Mouse (Mus musculus): ENCODE data around the gene Acbd5. TPM values are rescaled to one million over a fixed set of nuclear protein-coding genes. Genes with fewer than 3 reads are reported as not detected.
A peak's percentile ranks its signal among the peaks of the same experiment; 100 is the strongest.

Gene Acbd5
- polyA plus RNA-seq, 1 experiment from 2014 or later = 75.1 TPM

DNA sequence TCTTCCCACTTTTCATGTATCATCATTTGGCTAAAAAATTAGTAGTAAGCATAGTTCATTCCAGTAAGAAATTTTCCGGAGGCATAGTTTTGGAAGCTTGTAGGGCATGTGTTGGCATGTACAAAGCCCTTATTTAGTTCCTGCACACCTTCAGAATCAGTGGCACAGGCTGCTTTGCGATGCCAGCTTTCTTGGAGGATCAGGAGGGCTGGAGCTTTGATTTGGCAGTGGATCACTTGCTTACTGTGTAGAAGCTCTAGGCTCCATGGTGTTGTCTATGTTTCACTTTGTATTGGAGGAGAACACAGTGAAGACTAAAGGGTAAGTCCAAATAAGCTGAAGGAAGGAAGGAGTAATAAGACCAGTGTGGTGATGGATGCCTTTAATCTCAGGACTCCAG is 2.5 kb downstream of the Acbd5 start:
- H3K4me1 ChIP-seq = peaks cover 16% of the 10 kb centered on the region; the same call in 1 of the 2 replicates

DNA sequence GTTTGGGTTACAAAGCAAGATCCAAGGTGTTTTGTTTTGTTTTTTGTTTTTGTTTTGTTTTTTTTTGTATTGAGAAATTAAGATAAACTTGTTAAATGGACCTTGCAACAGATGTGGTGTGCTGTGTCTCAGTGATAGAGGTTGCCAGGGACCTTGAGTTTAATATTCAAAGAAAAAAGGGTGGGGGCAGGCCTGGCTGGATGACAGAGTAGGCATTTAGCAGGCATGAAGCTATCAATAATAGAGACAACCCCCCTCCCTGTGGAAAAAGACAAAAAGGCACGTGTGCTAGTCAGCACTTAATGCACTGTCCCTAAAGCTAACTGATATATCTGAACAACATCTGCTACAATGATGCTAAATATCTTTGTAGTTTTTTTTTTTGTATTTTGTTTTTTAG is 3.4 kb downstream of the Acbd5 start:
- H3K9ac ChIP-seq (replicated peaks) = no peak overlapping the region
- H3K4me3 ChIP-seq = no peak overlapping the region
- H3K4me1 ChIP-seq = peaks cover 16% of the 10 kb centered on the region; the same call in 1 of the 2 replicates
- no peak overlapping the region for H3K4me2 ChIP-seq (replicated peaks)
- no peak overlapping the region for H3K27ac ChIP-seq (replicated peaks)
- no peaks in the 10 kb centered on the region for H3K9me3 ChIP-seq
- 76% methylated on average over 1 of the region's 1 CpGs for WGBS
- no peaks in the 10 kb centered on the region for H3K27me3 ChIP-seq
- peaks cover 21% of the 10 kb centered on the region for H3K36me3 ChIP-seq
- ATAC-seq (replicated peaks) = no peak

More for the DNA sequence above, 2.5 kb downstream of the Acbd5 start:
- H3K27ac ChIP-seq (replicated peaks) = no peak overlapping the region
- no peak overlapping the region for H3K4me2 ChIP-seq (replicated peaks)
- WGBS = 96% methylated on average over 2 of the region's 2 CpGs
- no peaks in the 10 kb centered on the region for H3K9me3 ChIP-seq
- no peak overlapping the region for H3K4me3 ChIP-seq
- no peak overlapping the region for H3K9ac ChIP-seq (replicated peaks)
- no peaks in the 10 kb centered on the region for H3K27me3 ChIP-seq
- no peak for ATAC-seq (replicated peaks)
- H3K36me3 ChIP-seq = peaks cover 16% of the 10 kb centered on the region

- Histone ChIP-seq H3K27me3 (no peaks in the 10 kb centered on the region), H3K4me3 (no peak overlapping the region), H3K36me3 (peaks cover 53% of the 10 kb centered on the region), H3K9me3 (no peaks in the 10 kb centered on the region), H3K4me1 (0 out of 2 replicates have a peak, but pooled peaks cover 3% of the 10 kb centered on the region), H3K27ac (replicated peaks) (no peak overlapping the region), H3K9ac (replicated peaks) (no peak overlapping the region), H3K4me2 (replicated peaks) (no peak overlapping the region)
- ATAC-seq (replicated peaks) = no peak
These were observed 7.9 kb downstream of the Acbd5 start for GRCm38 (mm10) chr2:23075846-23076245.

DNA sequence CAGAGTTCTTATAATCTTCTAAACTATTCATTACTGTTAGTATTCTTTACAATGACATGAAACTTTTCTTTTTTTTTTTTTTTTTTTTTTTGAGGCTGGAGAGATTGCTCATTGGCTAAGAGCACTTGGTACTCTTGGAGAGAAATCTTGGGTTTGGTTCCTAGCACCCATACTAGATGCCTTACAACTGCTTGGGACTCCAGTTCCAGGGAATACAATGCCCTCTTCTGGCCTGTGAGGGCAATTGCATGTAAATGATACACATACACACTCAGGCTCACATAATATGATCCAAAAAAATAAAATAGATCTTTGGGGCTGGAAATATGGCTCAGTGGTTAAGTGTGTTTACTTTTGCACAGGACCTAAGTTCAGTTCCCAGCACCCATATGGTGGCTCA is 8.8 kb downstream of the Acbd5 start:
- H3K36me3 ChIP-seq = peaks cover 61% of the 10 kb centered on the region
- no peaks in the 10 kb centered on the region for H3K4me1 ChIP-seq
- no peaks in the 10 kb centered on the region for H3K27me3 ChIP-seq
- H3K9ac ChIP-seq (replicated peaks) = no peak overlapping the region
- no peaks in the 10 kb centered on the region for H3K9me3 ChIP-seq
- ATAC-seq (replicated peaks) = no peak
- no peak overlapping the region for H3K4me3 ChIP-seq
- H3K4me2 ChIP-seq (replicated peaks) = no peak overlapping the region
- no peak overlapping the region for H3K27ac ChIP-seq (replicated peaks)

GRCm38 (mm10) chr2:23077693-23078092 is 9.7 kb downstream of the Acbd5 start:
- no peak overlapping the region for H3K9ac ChIP-seq (replicated peaks)
- ATAC-seq (replicated peaks) = no peak
- H3K9me3 ChIP-seq = no peaks in the 10 kb centered on the region
- no peaks in the 10 kb centered on the region for H3K27me3 ChIP-seq
- 93% methylated on average over 5 of the region's 5 CpGs for WGBS
- H3K4me3 ChIP-seq = no peak overlapping the region
- no peak overlapping the region for H3K4me2 ChIP-seq (replicated peaks)
- H3K4me1 ChIP-seq = no peaks in the 10 kb centered on the region
- peaks cover 67% of the 10 kb centered on the region for H3K36me3 ChIP-seq
- no peak overlapping the region for H3K27ac ChIP-seq (replicated peaks)

- ATAC-seq (replicated peaks) = no peak
- no peaks in the 10 kb centered on the region for H3K4me1 ChIP-seq
- no peaks in the 10 kb centered on the region for H3K9me3 ChIP-seq
- no peak overlapping the region for H3K9ac ChIP-seq (replicated peaks)
- no peak overlapping the region for H3K27ac ChIP-seq (replicated peaks)
- 96% methylated on average over 2 of the region's 2 CpGs for WGBS
- no peaks in the 10 kb centered on the region for H3K27me3 ChIP-seq
- H3K36me3 ChIP-seq = peaks cover 71% of the 10 kb centered on the region
- no peak overlapping the region for H3K4me2 ChIP-seq (replicated peaks)
- H3K4me3 ChIP-seq = no peak overlapping the region
These were observed 10.6 kb downstream of the Acbd5 start for GRCm38 (mm10) chr2:23078588-23078987.

DNA sequence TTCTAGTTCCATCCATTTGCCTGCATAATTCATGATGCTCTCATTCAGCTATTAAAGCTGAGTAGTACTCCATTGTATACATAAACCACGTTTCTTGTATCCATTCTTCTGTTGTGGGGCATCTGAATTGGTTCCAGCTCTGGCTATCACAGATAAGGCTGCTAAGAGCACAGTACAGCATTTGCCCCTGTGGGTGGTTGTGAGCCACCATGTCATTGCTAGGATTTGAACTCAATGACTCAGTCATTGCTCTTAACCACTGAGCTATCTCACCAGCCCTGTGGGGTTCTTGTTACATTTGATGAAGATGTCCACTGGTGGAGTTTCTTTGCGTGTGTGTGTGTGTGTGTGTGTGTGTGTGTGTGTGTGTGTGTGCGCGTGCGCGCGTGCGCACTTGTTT is 16.6 kb downstream of the Acbd5 start:
- Histone ChIP-seq H3K4me3 (no peak overlapping the region), H3K9ac (replicated peaks) (no peak overlapping the region), H3K9me3 (no peaks in the 10 kb centered on the region), H3K27me3 (no peaks in the 10 kb centered on the region), H3K4me2 (replicated peaks) (no peak overlapping the region), H3K27ac (replicated peaks) (no peak overlapping the region), H3K4me1 (no peaks in the 10 kb centered on the region), H3K36me3 (peaks cover 61% of the 10 kb centered on the region)
- WGBS = 95% methylated on average over 8 of the region's 8 CpGs
- no peak for ATAC-seq (replicated peaks)

DNA sequence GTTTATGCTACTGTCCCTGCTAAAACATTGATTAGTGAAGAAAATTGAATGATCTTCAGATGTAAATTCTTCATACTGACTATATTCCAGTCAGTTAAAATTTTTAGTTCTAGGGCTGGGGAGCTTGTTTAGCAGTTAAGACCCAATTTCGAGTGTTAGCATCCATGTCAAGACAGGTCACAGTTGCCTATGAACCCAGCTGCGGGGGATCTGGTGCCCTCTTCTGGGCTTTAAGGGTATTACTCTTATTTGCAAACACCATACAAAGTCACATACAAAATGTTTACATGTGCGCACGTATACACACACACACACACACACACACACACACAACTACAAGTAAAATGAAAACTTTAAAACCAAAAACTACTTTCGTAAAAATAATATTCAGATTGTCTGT is 24.2 kb downstream of the Acbd5 start:
- Histone ChIP-seq H3K9ac (replicated peaks) (no peak overlapping the region), H3K9me3 (no peaks in the 10 kb centered on the region), H3K36me3 (peaks cover 73% of the 10 kb centered on the region), H3K4me2 (replicated peaks) (no peak overlapping the region), H3K27me3 (no peaks in the 10 kb centered on the region), H3K4me1 (no peaks in the 10 kb centered on the region), H3K27ac (replicated peaks) (no peak overlapping the region), H3K4me3 (no peak overlapping the region)
- 53% methylated on average over 5 of the region's 5 CpGs for WGBS
- ATAC-seq (replicated peaks) = peak; percentile 38; the same call in 1 of the 2 replicates

- Histone ChIP-seq H3K9ac (replicated peaks) (no peak overlapping the region), H3K36me3 (peaks cover 46% of the 10 kb centered on the region), H3K27ac (replicated peaks) (no peak overlapping the region), H3K4me1 (no peaks in the 10 kb centered on the region), H3K27me3 (no peaks in the 10 kb centered on the region), H3K4me2 (replicated peaks) (no peak overlapping the region), H3K4me3 (no peak overlapping the region), H3K9me3 (no peaks in the 10 kb centered on the region)
- no peak for ATAC-seq (replicated peaks)
These were observed 29.1 kb downstream of the Acbd5 start for GRCm38 (mm10) chr2:23097028-23097427.

GRCm38 (mm10) chr2:23102266-23102665 is 34.3 kb downstream of the Acbd5 start:
- H3K4me3 ChIP-seq = no peak overlapping the region
- peaks cover 20% of the 10 kb centered on the region for H3K36me3 ChIP-seq
- H3K4me2 ChIP-seq (replicated peaks) = no peak overlapping the region
- H3K9ac ChIP-seq (replicated peaks) = no peak overlapping the region
- H3K27ac ChIP-seq (replicated peaks) = no peak overlapping the region
- ATAC-seq (replicated peaks) = no peak
- H3K4me1 ChIP-seq = no peaks in the 10 kb centered on the region
- H3K27me3 ChIP-seq = no peaks in the 10 kb centered on the region
- no peaks in the 10 kb centered on the region for H3K9me3 ChIP-seq

GRCm38 (mm10) chr2:23119573-23119972 is 51.6 kb downstream of the Acbd5 start:
- no peak for ATAC-seq (replicated peaks)
- Histone ChIP-seq H3K36me3 (peaks cover 12% of the 10 kb centered on the region), H3K27ac (replicated peaks) (no peak overlapping the region), H3K9ac (replicated peaks) (no peak overlapping the region), H3K4me2 (replicated peaks) (no peak overlapping the region), H3K4me3 (no peak overlapping the region), H3K27me3 (no peaks in the 10 kb centered on the region), H3K9me3 (no peaks in the 10 kb centered on the region), H3K4me1 (no peaks in the 10 kb centered on the region)

DNA sequence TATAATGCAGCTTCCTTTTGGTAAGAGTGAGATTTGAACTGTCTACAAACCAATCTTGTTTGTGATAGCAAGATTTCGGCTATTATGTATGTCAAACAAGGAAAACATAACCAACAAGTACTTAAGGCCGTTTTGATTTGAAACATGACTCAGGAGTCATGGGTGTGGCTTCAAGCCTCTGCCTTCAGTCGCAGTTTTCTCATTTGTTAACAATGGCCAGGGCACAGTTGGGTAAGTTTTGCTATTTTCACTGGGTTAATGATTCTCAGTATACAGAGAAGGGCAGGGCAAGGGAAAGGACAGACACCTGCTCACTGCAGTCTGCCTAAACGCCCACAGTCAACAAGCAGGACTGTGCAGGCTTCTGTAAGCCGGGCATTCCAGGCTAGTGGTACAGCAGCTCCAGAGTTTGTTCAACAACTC is 87.2 kb downstream of the Acbd5 start:
- peak; percentile 12 for ATAC-seq (replicated peaks)
- Histone ChIP-seq H3K36me3 (no peaks in the 10 kb centered on the region), H3K27ac (replicated peaks) (peak overlapping the region; percentile 97; the same call in 1 of the 2 replicates), H3K9me3 (no peaks in the 10 kb centered on the region), H3K9ac (replicated peaks) (peak overlapping the region; percentile 76), H3K4me1 (peaks cover 41% of the 10 kb centered on the region), H3K4me3 (peak overlapping the region; percentile 83), H3K27me3 (no peaks in the 10 kb centered on the region), H3K4me2 (replicated peaks) (peak overlapping the region; percentile 81)
- WGBS = 7% methylated on average over 5 of the region's 5 CpGs

- under 1% methylated on average over 61 of the region's 61 CpGs for WGBS
- no peaks in the 10 kb centered on the region for H3K27me3 ChIP-seq
- H3K36me3 ChIP-seq = no peaks in the 10 kb centered on the region
- H3K4me3 ChIP-seq = peak within 1 kb of the TSS; percentile 83
- ATAC-seq (replicated peaks) = peak; percentile 99
- peaks cover 41% of the 10 kb centered on the region for H3K4me1 ChIP-seq
- peak within 1 kb of the TSS; percentile 81 for H3K4me2 ChIP-seq (replicated peaks)
- H3K9me3 ChIP-seq = no peaks in the 10 kb centered on the region
- peak within 1 kb of the TSS; percentile 76 for H3K9ac ChIP-seq (replicated peaks)
- H3K27ac ChIP-seq (replicated peaks) = peak within 1 kb of the TSS; percentile 97
These were observed 88.0 kb downstream of the Acbd5 start, which contains the start of the genes Mastl and Yme1l1 for GRCm38 (mm10) chr2:23155777-23156607. Mastl (minus strand) TSS chr2:23156024. Yme1l1 (plus strand) TSS chr2:23156369.

Data from forebrain, embryonic 15.5 days (tissue).